Mouse (Mus musculus) stomach, postnatal 0 days (tissue): ENCODE results near the gene Tprn. TPM values are rescaled to one million over a fixed set of nuclear protein-coding genes. Genes with fewer than 3 reads are reported as not detected.

Experiments
- ATAC-seq: fragments of 200-750 bp; cut with Nextera tagmentation; 2 replicates; pipeline ENCODE4 v1.8.0; 2017; ENCODE audit not compliant: low FRiP score, low TSS enrichment
- DNase-seq: peaks from one replicate; pipeline ENCODE4 v3.0.0-alpha.2; 2016; ENCODE audit warnings: low spot score
- H3K27ac ChIP-seq: fragments of 300-500 bp; sonication (generic); replicated peaks from 2 replicates; pipeline ENCODE4 v1.5.1; 2014; ENCODE audit warnings: mild to moderate bottlenecking, control low read depth
- H3K27me3 ChIP-seq: fragments of 300-500 bp; sonication (generic); 2 replicates; pipeline ENCODE4 v1.6.1; 2014; ENCODE audit warnings: low read length; ENCODE audit not compliant: control insufficient read depth, insufficient read depth
- H3K36me3 ChIP-seq: fragments of 300-500 bp; sonication (generic); 2 replicates; pipeline ENCODE4 v1.6.1; 2014; ENCODE audit warnings: low read length, mixed read lengths; ENCODE audit not compliant: control insufficient read depth, insufficient read depth
- H3K4me1 ChIP-seq: fragments of 300-500 bp; sonication (generic); replicated peaks from 2 replicates; pipeline ENCODE4 v1.6.1; 2014; ENCODE audit warnings: antibody characterized with exemption; ENCODE audit not compliant: control insufficient read depth, insufficient read depth
- H3K4me2 ChIP-seq: fragments of 300-500 bp; sonication (generic); replicated peaks from 2 replicates; pipeline ENCODE4 v1.6.1; 2014; ENCODE audit warnings: low read depth, mild to moderate bottlenecking, control low read depth, moderate library complexity
- H3K4me3 ChIP-seq: fragments of 300-500 bp; sonication (generic); 2 replicates; pipeline ENCODE4 v1.5.1; 2014; ENCODE audit warnings: low read depth, low read length, control low read depth
- H3K9ac ChIP-seq: fragments of 300-500 bp; sonication (generic); 2 replicates; pipeline ENCODE4 v1.6.1; 2014; ENCODE audit warnings: mild to moderate bottlenecking, low read length, control low read depth, mixed read lengths
- H3K9me3 ChIP-seq: fragments of 300-500 bp; sonication (generic); 2 replicates; pipeline ENCODE4 v1.6.1; 2016; ENCODE audit warnings: low read length; ENCODE audit not compliant: control insufficient read depth
- CTCF ChIP-seq: IDR thresholded peaks from 2 replicates; pipeline ENCODE4 v1.5.1; 2016; ENCODE audit warnings: antibody characterized with exemption, low read depth, mild to moderate bottlenecking, moderate library complexity
- EP300 ChIP-seq: optimal IDR thresholded peaks from 2 replicates; pipeline ENCODE3; 2016; ENCODE audit warnings: antibody characterized with exemption
- WGBS: fragments of 180-500 bp; shearing (Covaris S2); extraction: QIAGEN DNeasy Blood & Tissue Kit; methylation state at CpG from one replicate; pipeline ENCODE4 v1.1.7; 2014; 5-methylcytosine and 5-hydroxymethylcytosine counted together
- polyA plus RNA-seq: library from polyadenylated mRNA; unstranded; fragments of >200 nt; fragmentation: Nextera tagmentation; extraction: Ambion mirVana; gene quantifications from 2 replicates; pipeline ENCODE4 v1.2.1, GENCODE M21; 2015

The Tprn gene
- polyA plus RNA-seq, 1 experiment from 2014 or later = 17.4 TPM

GRCm38 (mm10) chr2:25318119-25318966 is 55.9 kb downstream of the Tprn start:
- 6% methylated on average over 30 of the region's 31 CpGs for WGBS
- Histone ChIP-seq H3K36me3 (no peaks in the 10 kb centered on the region), H3K9me3 (no peaks in the 10 kb centered on the region), H3K4me2 (peak overlapping the region; percentile 48), H3K27me3 (no peaks in the 10 kb centered on the region), H3K27ac (no peak overlapping the region), H3K9ac (no peak overlapping the region), H3K4me3 (peak overlapping the region; percentile 24), H3K4me1 (no peaks in the 10 kb centered on the region)
- peak; percentile 31; the same call in 1 of the 2 replicates for ATAC-seq
- TF ChIP-seq EP300 = no peak
- no peak for TF ChIP-seq CTCF
- no peak for DNase-seq

GRCm38 (mm10) chr2:25318971-25319773 is 56.8 kb downstream of the Tprn start, which contains the start of gene Grin1:
Grin1 (minus strand) TSS chr2:25319187.
- no peaks in the 10 kb centered on the region for H3K27me3 ChIP-seq
- H3K4me2 ChIP-seq = peak within 1 kb of the TSS; percentile 48
- 10% methylated on average over 57 of the region's 58 CpGs for WGBS
- no peaks in the 10 kb centered on the region for H3K36me3 ChIP-seq
- DNase-seq (peak; percentile 75), ATAC-seq (peak; percentile 60; the same call in 1 of the 2 replicates)
- peak within 1 kb of the TSS; percentile 24 for H3K4me3 ChIP-seq
- no peaks in the 10 kb centered on the region for H3K4me1 ChIP-seq
- H3K27ac ChIP-seq = no peak within 1 kb of the TSS
- no peak within 1 kb of the TSS for H3K9ac ChIP-seq
- H3K9me3 ChIP-seq = no peaks in the 10 kb centered on the region
- TF ChIP-seq EP300 (no peak), CTCF (no peak)

Other genes with a start within 250 kb of the Tprn start
- 23.5 and 30.2 TPM in 2 replicates for gene Nsmf, start 208.3 kb upstream of the Tprn start, polyA plus RNA-seq
- gene Entpd8, start 182.3 kb upstream of the Tprn start, polyA plus RNA-seq = 3.3 TPM in 2 replicates
- 4.0 and 4.4 TPM in 2 replicates for gene Noxa1, start 167.5 kb upstream of the Tprn start, polyA plus RNA-seq
- 25.3 and 25.6 TPM in 2 replicates for gene Nrarp, start 81.9 kb upstream of the Tprn start, polyA plus RNA-seq
- gene Tor4a, start 65.7 kb upstream of the Tprn start, polyA plus RNA-seq = 13.1 and 13.7 TPM in 2 replicates
- 58.6 and 59.1 TPM in 2 replicates for gene Nelfb, start 51.1 kb upstream of the Tprn start, polyA plus RNA-seq
- gene Stpg3, start 48.0 kb upstream of the Tprn start, polyA plus RNA-seq = not detected in 2 replicates
- gene Fam166a, start 43.9 kb upstream of the Tprn start, polyA plus RNA-seq = 0.92 TPM in 1 of 2 replicates, not detected in the other
- gene Tubb4b, start 37.9 kb upstream of the Tprn start, polyA plus RNA-seq = 475 and 486 TPM in 2 replicates
- gene Slc34a3, start 28.3 kb upstream of the Tprn start, polyA plus RNA-seq = 0.10 and 0.12 TPM in 2 replicates
- gene Rnf224, start 25.8 kb upstream of the Tprn start, polyA plus RNA-seq = 0.51 and 0.91 TPM in 2 replicates
- 26.8 and 31.7 TPM in 2 replicates for gene Rnf208, start 20.4 kb upstream of the Tprn start, polyA plus RNA-seq
- 326 and 355 TPM in 2 replicates for gene Cysrt1, start 20.2 kb upstream of the Tprn start, polyA plus RNA-seq
- 12.8 and 16.6 TPM in 2 replicates for gene AL732309.1, start 15.8 kb upstream of the Tprn start, polyA plus RNA-seq
- 38.2 and 39.7 TPM in 2 replicates for gene Tmem203, start 7.2 kb upstream of the Tprn start, polyA plus RNA-seq
- gene Ssna1, start 9.8 kb downstream of the Tprn start, polyA plus RNA-seq = 149 and 162 TPM in 2 replicates
- 57.5 and 59.6 TPM in 2 replicates for gene Anapc2, start 9.9 kb downstream of the Tprn start, polyA plus RNA-seq
- gene Tmem210, start 25.5 kb downstream of the Tprn start, polyA plus RNA-seq = not detected in 2 replicates
- gene Lrrc26, start 27.3 kb downstream of the Tprn start, polyA plus RNA-seq = 34.9 and 42.1 TPM in 2 replicates
- gene Grin1, start 56.6 kb downstream of the Tprn start, polyA plus RNA-seq = 1.3 TPM in 2 replicates
- gene Man1b1, start 69.7 kb downstream of the Tprn start, polyA plus RNA-seq = 29.2 and 29.9 TPM in 2 replicates
- gene Dpp7, start 93.7 kb downstream of the Tprn start, polyA plus RNA-seq = 9.5 and 9.9 TPM in 2 replicates
- 33.2 and 36.9 TPM in 2 replicates for gene Uap1l1, start 103.1 kb downstream of the Tprn start, polyA plus RNA-seq
- 14.1 and 16.6 TPM in 2 replicates for gene Sapcd2, start 109.7 kb downstream of the Tprn start, polyA plus RNA-seq
- 21.2 and 23.3 TPM in 2 replicates for gene Entpd2, start 133.3 kb downstream of the Tprn start, polyA plus RNA-seq
- gene Npdc1, start 136.7 kb downstream of the Tprn start, polyA plus RNA-seq = 52.8 and 53.0 TPM in 2 replicates
- gene Fut7, start 160.6 kb downstream of the Tprn start, polyA plus RNA-seq = 0.12 TPM in 1 of 2 replicates, not detected in the other
- gene Abca2, start 166.1 kb downstream of the Tprn start, polyA plus RNA-seq = 1.7 and 2.6 TPM in 2 replicates
- 246 and 272 TPM in 2 replicates for gene Clic3, start 194.2 kb downstream of the Tprn start, polyA plus RNA-seq
- gene Paxx, start 198.5 kb downstream of the Tprn start, polyA plus RNA-seq = 51.7 and 59.7 TPM in 2 replicates
- gene Ptgds, start 207.4 kb downstream of the Tprn start, polyA plus RNA-seq = 4.7 and 5.2 TPM in 2 replicates
- gene Lcn12, start 231.3 kb downstream of the Tprn start, polyA plus RNA-seq = not detected in 2 replicates
- gene Fbxw5, start 238.1 kb downstream of the Tprn start, polyA plus RNA-seq = 39.3 and 47.5 TPM in 2 replicates
- 2.8 and 3.8 TPM in 2 replicates for gene C8g, start 239.1 kb downstream of the Tprn start, polyA plus RNA-seq